Mouse (Mus musculus): ENCODE data around the gene Tbc1d22a. TPM values are rescaled to one million over a fixed set of nuclear protein-coding genes. Genes with fewer than 3 reads are reported as not detected.
A peak's percentile ranks its signal among the peaks of the same experiment; 100 is the strongest.
"Not testable (repeated sequence)": the region's sequence is repeated elsewhere in the genome, so short reads cannot be mapped to it uniquely, and the experiment has no call there.

The Tbc1d22a gene
- total and polyA plus RNA-seq, 2 experiments from 2014 or later, result 9.7 to 31.4 TPM

DNA sequence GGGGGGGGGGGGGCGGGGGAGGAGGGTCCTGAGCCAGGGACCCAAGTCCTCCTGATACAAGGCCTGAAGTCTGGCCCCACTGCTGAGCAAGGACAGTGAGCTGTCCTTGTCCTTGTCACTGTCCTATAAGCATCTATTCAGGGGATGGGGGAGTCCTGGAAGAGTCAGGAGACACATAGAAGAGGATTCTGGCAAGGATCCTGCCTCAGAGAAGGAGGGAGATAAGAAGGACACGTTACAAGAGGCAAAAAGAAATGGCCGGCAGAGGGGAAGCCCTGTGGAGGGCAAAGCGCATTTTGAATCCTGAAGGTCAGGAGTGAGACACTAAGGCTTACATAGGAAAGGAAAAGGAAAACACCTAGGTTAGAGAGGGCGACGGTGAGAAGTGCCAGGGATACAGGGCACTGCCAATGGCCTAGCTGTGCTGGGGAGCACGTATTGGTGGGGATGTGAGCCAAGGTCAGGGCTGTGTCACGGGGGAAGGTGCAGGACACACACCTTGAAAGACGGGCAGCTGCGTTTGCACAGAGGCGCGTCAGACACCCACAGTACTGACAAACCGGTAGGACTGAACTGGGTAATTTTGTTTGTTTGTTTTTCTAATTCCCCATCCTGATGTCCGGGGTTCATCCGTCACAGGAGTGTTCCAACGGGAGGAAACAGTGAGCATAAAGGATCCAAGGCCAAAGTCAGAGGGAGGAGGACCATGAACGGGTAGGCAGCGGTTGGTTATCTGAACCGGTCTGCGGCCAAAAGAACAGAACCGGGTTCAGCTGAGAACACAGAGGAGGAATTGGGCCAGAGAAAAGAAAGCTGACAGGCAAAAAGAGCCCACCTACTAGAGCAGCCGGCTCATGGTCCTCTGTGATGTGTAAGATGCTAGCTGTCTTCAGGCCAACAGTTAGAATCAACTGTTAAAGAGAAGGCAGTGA lies 37.2 kb upstream of the Tbc1d22a start:
- WGBS, result 47% methylated on average over 22 of the region's 22 CpGs
- H3K4me3 ChIP-seq (ENCODE audit: low read depth, low read length), result no peak overlapping the region
- H3K9me3 ChIP-seq (replicated peaks; ENCODE audit: control insufficient read depth, low read length), result no peaks in the 10 kb centered on the region
- ATAC-seq (ENCODE audit: insufficient read depth, low read depth) (0 out of 2 replicates have a peak, but pooled peaks have one; percentile 6), DNase-seq (ENCODE audit: low spot score) (no peak)
- no peaks in the 10 kb centered on the region for H3K36me3 ChIP-seq (replicated peaks; ENCODE audit: control insufficient read depth, insufficient read depth, low read length)
- H3K4me1 ChIP-seq (ENCODE audit: control insufficient read depth, insufficient read depth), result peaks cover 53% of the 10 kb centered on the region
- H3K9ac ChIP-seq (replicated peaks; ENCODE audit: low read depth, low read length), result no peak overlapping the region
- H3K27me3 ChIP-seq (ENCODE audit: control insufficient read depth, insufficient read depth, low read length), result no peaks in the 10 kb centered on the region
- peak overlapping the region; percentile 75 for H3K27ac ChIP-seq (ENCODE audit: low read depth)
- TF ChIP-seq EP300 (IDR thresholded peaks at IDR 0.05; ENCODE audit: low read depth), result no peak
- TF ChIP-seq CTCF (IDR thresholded peaks at IDR 0.05; ENCODE audit: low read depth), result no peak
- H3K4me2 ChIP-seq (ENCODE audit: low read depth, low read length), result no peak overlapping the region

DNA sequence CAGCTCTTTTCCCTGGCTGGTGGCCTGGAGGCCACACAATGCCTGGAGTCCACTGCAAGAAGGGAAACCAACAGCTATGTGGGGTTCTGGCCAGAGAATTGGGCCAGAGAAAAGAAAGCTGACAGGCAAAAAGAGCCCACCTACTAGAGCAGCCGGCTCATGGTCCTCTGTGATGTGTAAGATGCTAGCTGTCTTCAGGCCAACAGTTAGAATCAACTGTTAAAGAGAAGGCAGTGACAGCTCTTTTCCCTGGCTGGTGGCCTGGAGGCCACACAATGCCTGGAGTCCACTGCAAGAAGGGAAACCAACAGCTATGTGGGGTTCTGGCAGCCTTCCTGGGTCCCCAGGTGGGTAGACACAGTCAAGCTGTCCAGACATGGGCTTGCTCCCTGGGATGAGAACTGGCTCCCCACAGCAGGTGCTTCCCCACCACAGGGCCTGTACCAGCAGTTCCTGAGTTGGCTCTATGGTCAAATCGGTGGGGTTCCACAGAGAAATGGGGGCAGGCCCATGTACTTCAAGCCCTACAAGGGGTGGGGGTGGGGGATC lies 36.5 kb upstream of the Tbc1d22a start:
- peak overlapping the region; percentile 75 for H3K27ac ChIP-seq (ENCODE audit: low read depth)
- not testable (repeated sequence) for H3K27me3 ChIP-seq (ENCODE audit: control insufficient read depth, insufficient read depth, low read length); H3K36me3 ChIP-seq (replicated peaks; ENCODE audit: control insufficient read depth, insufficient read depth, low read length); H3K9me3 ChIP-seq (replicated peaks; ENCODE audit: control insufficient read depth, low read length); DNase-seq (ENCODE audit: low spot score); H3K4me2 ChIP-seq (ENCODE audit: low read depth, low read length); H3K4me3 ChIP-seq (ENCODE audit: low read depth, low read length); H3K9ac ChIP-seq (replicated peaks; ENCODE audit: low read depth, low read length)
- ATAC-seq (ENCODE audit: insufficient read depth, low read depth), result 0 out of 2 replicates have a peak, but pooled peaks have one; percentile 27
- peaks cover 51% of the 10 kb centered on the region for H3K4me1 ChIP-seq (ENCODE audit: control insufficient read depth, insufficient read depth)
- 50% methylated on average over 2 of the region's 2 CpGs for WGBS

DNA sequence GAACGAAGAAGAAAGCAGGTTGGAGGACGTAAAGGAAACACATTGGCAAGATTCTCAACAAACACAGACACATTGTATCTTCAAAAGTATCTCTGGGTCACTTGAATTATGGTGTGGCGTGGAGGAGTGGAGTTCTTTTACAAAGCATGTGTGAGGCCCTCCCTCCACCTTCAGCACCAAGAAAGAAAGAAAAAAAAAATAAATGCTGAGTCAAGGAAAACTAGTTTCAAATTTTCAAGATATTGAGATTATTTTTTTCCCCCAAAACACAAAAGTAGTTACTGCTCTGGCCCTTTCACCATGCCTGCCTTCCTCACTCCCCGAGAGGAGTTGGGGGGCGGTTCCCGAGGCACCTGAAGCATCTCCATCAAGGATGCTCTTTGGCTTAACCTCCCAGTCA lies 35.7 kb upstream of the Tbc1d22a start:
- Histone ChIP-seq H3K4me3 (ENCODE audit: low read depth, low read length) (no peak overlapping the region), H3K27ac (ENCODE audit: low read depth) (no peak overlapping the region), H3K36me3 (replicated peaks; ENCODE audit: control insufficient read depth, insufficient read depth, low read length) (no peaks in the 10 kb centered on the region), H3K9me3 (replicated peaks; ENCODE audit: control insufficient read depth, low read length) (no peaks in the 10 kb centered on the region), H3K9ac (replicated peaks; ENCODE audit: low read depth, low read length) (no peak overlapping the region), H3K4me2 (ENCODE audit: low read depth, low read length) (no peak overlapping the region), H3K4me1 (ENCODE audit: control insufficient read depth, insufficient read depth) (peaks cover 44% of the 10 kb centered on the region), H3K27me3 (ENCODE audit: control insufficient read depth, insufficient read depth, low read length) (no peaks in the 10 kb centered on the region)
- ATAC-seq (ENCODE audit: insufficient read depth, low read depth) (no peak), DNase-seq (ENCODE audit: low spot score) (no peak)
- 89% methylated on average over 6 of the region's 6 CpGs for WGBS
- TF ChIP-seq EP300 (IDR thresholded peaks at IDR 0.05; ENCODE audit: low read depth) (no peak), CTCF (IDR thresholded peaks at IDR 0.05; ENCODE audit: low read depth) (no peak)

DNA sequence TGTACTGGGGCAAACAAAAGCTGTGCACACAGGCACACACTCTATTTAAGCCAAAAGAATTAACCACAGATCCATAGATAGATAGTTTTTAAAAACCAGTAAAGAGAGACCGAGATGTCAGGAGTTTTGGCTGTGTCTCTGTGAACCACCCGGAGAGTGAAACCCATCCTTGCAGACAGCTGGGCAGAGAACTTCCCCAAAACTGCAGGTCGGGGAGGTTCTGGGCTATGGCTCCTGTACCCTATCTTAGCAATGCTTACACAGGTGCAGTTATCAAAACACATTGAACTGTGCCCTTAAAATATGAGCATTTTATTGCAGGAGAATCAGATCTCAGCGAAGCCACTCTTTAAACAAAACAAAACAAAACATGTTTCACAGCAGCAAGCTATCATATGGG lies 33.8 kb upstream of the Tbc1d22a start:
- H3K27ac ChIP-seq (ENCODE audit: low read depth), result no peak overlapping the region
- no peaks in the 10 kb centered on the region for H3K36me3 ChIP-seq (replicated peaks; ENCODE audit: control insufficient read depth, insufficient read depth, low read length)
- TF ChIP-seq CTCF (IDR thresholded peaks at IDR 0.05; ENCODE audit: low read depth), result no peak
- TF ChIP-seq EP300 (IDR thresholded peaks at IDR 0.05; ENCODE audit: low read depth), result no peak
- ATAC-seq (ENCODE audit: insufficient read depth, low read depth) (no peak), DNase-seq (ENCODE audit: low spot score) (no peak)
- 74% methylated on average over 4 of the region's 4 CpGs for WGBS
- H3K4me3 ChIP-seq (ENCODE audit: low read depth, low read length), result no peak overlapping the region
- peaks cover 41% of the 10 kb centered on the region for H3K4me1 ChIP-seq (ENCODE audit: control insufficient read depth, insufficient read depth)
- no peaks in the 10 kb centered on the region for H3K27me3 ChIP-seq (ENCODE audit: control insufficient read depth, insufficient read depth, low read length)
- H3K9me3 ChIP-seq (replicated peaks; ENCODE audit: control insufficient read depth, low read length), result no peaks in the 10 kb centered on the region
- no peak overlapping the region for H3K9ac ChIP-seq (replicated peaks; ENCODE audit: low read depth, low read length)
- no peak overlapping the region for H3K4me2 ChIP-seq (ENCODE audit: low read depth, low read length)

DNA sequence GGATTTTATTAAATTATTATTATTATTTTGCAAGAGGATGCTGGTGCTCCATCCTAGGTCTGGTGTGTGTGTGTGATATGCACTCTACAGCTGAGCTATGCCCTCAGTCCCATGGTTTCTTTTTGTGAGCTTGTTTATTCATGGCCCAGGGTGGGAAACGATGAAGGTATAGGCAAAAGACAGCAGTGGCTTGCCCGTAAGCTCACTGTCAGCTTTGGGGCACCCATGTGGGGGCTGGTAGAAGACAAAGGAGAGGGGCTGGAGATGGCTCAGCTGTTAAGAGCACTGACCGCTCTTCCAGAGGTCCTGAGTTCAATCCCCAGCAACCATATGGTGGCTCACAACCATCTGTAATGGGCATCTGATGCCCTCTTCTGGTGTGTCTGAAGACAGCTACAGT lies 32.9 kb upstream of the Tbc1d22a start:
- H3K9me3 ChIP-seq (replicated peaks; ENCODE audit: control insufficient read depth, low read length), result not testable (repeated sequence)

More for the DNA sequence above, 32.9 kb upstream of the Tbc1d22a start:
- not testable (repeated sequence) for H3K4me2 ChIP-seq (ENCODE audit: low read depth, low read length); H3K9ac ChIP-seq (replicated peaks; ENCODE audit: low read depth, low read length); H3K36me3 ChIP-seq (replicated peaks; ENCODE audit: control insufficient read depth, insufficient read depth, low read length); H3K27me3 ChIP-seq (ENCODE audit: control insufficient read depth, insufficient read depth, low read length); ATAC-seq (ENCODE audit: insufficient read depth, low read depth); DNase-seq (ENCODE audit: low spot score); H3K4me3 ChIP-seq (ENCODE audit: low read depth, low read length)
- Histone ChIP-seq H3K4me1 (ENCODE audit: control insufficient read depth, insufficient read depth) (peaks cover 40% of the 10 kb centered on the region), H3K27ac (ENCODE audit: low read depth) (peak overlapping the region; percentile 78)
- 88% methylated on average over 3 of the region's 3 CpGs for WGBS

Data from heart, postnatal 0 days (tissue).